Mouse (Mus musculus): ENCODE data around the gene Csmd2.
"Not testable (repeated sequence)": the region's sequence is repeated elsewhere in the genome, so short reads cannot be mapped to it uniquely, and the experiment has no call there.

- TF ChIP-seq CTCF (IDR thresholded peaks at IDR 0.05; ENCODE audit: insufficient read depth, low read length); POLR2A (IDR thresholded peaks at IDR 0.05; ENCODE audit: borderline replicate concordance, extremely low read depth, low read depth, low read length): not testable (repeated sequence)
Observed at GRCm38 (mm10) chr4:128543956-128544486, 556.4 kb downstream of the Csmd2 start.

All from lung, adult 2 months (tissue).